Mouse (Mus musculus) bone marrow, adult 2 months (tissue): ENCODE results near the gene Tnfrsf13b.

ENCODE experiments used
- CTCF ChIP-seq: fragments of 200-500 bp; IDR thresholded peaks from 2 replicates; pipeline ENCODE4 v1.5.1; 2011; ENCODE audit warnings: low read length, control low read depth; ENCODE audit not compliant: control insufficient read depth, insufficient read depth
- POLR2A ChIP-seq: fragments of 200-500 bp; IDR thresholded peaks from 2 replicates; pipeline ENCODE4 v1.6.1; 2011; ENCODE audit warnings: low read depth, mild to moderate bottlenecking, control low read depth, low read length, borderline replicate concordance; ENCODE audit not compliant: control insufficient read depth

GRCm38 (mm10) chr11:61112323-61112995 is 14.1 kb upstream of the Tnfrsf13b start:
- no peak for TF ChIP-seq CTCF
- TF ChIP-seq POLR2A, result no peak
